Mouse (Mus musculus) cerebral cortex, adult 2 months (tissue): ENCODE measurements around the gene Gm42791.

Experiments used
- WGBS: fragments of 180-500 bp; shearing (Covaris S2); methylation state at CpG from one replicate; pipeline ENCODE4 v1.1.7; 2018; 5-methylcytosine and 5-hydroxymethylcytosine counted together

Gm42791 gene

DNA sequence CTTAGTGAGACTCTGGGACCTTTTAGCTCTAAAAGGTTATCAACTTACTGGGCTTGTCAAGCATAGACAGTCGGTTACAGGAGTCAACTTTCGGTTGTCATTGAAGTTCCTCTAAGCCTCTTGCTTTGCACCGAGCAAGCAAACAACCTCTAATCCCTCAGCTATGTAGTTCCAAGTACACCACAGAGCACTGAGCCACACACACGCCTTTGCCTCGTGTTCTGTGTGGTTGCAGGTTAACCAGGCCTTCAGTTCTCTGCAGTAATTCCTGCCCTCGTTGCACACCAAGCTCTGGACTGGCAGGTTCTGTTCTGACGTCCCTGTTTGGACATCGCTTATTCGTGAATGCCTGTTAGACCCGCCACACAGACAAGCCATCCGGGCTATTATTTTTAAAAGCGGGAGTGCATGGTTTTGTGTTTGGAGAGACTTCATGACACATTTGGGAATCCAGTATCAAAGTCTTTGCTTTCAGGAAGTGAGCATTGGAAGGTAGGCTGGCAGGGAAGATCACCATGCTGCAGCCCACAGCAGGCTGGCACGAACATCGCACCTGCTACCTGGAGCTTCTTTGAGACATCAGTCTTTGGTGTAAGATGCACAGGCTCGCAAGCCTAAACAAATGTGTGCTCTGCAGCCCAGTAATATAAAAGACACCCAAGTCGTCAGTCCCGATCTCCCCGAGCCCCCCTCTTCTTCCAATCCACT is 16.3 kb downstream of the Gm42791 start:
- WGBS: 78% methylated on average over 18 of the region's 18 CpGs

DNA sequence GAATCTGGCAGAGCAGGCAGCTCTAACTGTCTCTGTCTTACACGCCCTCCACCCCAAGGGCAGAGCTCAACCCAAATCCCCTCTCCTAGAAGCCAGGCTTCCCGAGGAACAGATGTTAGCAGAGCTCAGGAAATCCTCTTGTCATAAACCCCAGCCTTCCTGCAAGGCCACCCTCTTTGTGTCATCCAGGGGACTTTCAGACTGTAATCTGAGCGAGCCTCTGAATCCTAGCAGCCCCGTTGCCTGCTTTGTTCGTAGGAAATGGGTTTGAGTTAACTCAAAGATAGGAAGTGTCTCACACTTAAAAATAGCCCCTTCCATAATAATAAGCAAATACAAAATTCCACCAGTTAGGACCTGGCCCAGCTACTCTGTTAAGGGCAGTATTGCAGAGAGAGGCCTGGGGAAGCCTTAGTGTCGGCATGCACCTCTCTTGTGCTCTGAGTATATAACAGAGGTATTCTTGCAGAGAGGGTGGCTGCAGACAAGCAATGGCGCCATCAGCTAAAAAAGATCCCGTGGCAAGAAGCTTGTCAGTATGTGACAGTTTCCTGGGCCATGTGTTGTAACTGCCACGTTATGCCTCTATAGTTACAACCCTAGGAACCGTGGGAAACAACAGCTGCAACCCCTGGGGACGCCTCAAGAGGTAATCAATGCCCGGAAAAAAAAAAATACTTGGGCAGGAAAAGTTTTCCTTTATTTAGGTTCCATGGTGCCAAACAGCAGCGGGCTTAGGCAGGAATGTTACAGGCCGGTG is 17.1 kb downstream of the Gm42791 start:
- 58% methylated on average over 14 of the region's 14 CpGs for WGBS

GRCm38 (mm10) chr5:148976876-148977275 is 18.1 kb downstream of the Gm42791 start:
- WGBS: 94% methylated on average over 8 of the region's 8 CpGs

- 91% methylated on average over 12 of the region's 12 CpGs for WGBS
Measured at GRCm38 (mm10) chr5:148975035-148975434, 19.9 kb downstream of the Gm42791 start.

- WGBS: 19% methylated on average over 6 of the region's 6 CpGs
Measured at GRCm38 (mm10) chr5:148973019-148973668, 21.8 kb downstream of the Gm42791 start.

GRCm38 (mm10) chr5:148972167-148972566 is 22.8 kb downstream of the Gm42791 start:
- 90% methylated on average over 8 of the region's 8 CpGs for WGBS

- 46% methylated on average over 9 of the region's 9 CpGs for WGBS
Measured at GRCm38 (mm10) chr5:148969648-148970047, 25.3 kb downstream of the Gm42791 start.

GRCm38 (mm10) chr5:148968958-148969576 is 25.9 kb downstream of the Gm42791 start:
- 64% methylated on average over 7 of the region's 7 CpGs for WGBS

- WGBS: 76% methylated on average over 5 of the region's 5 CpGs
Measured at GRCm38 (mm10) chr5:148968179-148968578, 26.8 kb downstream of the Gm42791 start.

- 30% methylated on average over 6 of the region's 6 CpGs for WGBS
Measured at GRCm38 (mm10) chr5:148966395-148966794, 28.6 kb downstream of the Gm42791 start.

- 13% methylated on average over 13 of the region's 13 CpGs for WGBS
Measured at GRCm38 (mm10) chr5:148965691-148966333, 29.1 kb downstream of the Gm42791 start.

- 39% methylated on average over 15 of the region's 15 CpGs for WGBS
Measured at GRCm38 (mm10) chr5:148965089-148965591, 29.8 kb downstream of the Gm42791 start.

DNA sequence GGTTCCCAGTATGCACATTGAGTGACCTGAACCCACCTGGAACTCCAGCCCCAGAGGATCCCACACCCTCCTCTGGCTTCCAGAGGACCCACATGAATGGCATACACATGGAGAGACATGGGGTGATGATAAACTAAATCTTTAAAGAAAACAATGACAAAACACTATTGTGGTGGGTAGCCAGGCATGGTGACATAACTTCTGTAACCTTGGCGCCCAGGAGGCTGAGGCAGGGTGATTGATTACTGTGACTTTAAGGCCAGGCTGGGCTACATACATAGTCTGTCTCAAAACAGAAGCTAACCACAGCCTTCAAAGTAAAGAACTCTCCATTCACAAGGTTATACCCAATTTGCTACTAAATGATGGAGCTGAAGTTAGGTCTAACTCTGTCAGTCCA is 30.7 kb downstream of the Gm42791 start:
- 87% methylated on average over 1 of the region's 1 CpGs for WGBS

DNA sequence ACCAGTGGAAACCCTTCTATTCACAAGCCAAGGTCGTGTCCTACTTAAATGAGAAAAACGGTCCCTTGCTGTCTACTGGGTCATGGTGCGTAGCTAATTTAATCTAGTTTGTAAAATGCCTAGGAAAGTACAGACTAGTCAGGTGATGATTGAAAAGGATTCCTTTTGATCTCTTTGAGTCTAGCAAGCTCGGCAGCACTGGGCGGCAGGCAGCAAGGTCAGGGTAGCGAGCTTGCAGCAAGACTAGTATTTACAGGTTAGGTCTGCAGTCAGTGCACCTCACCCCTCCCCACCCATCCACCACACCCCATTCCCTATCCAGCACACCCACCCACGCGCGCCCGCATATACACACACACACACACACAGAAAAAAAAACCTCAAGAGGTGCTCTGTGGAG is 34.7 kb downstream of the Gm42791 start:
- WGBS: 69% methylated on average over 10 of the region's 10 CpGs

DNA sequence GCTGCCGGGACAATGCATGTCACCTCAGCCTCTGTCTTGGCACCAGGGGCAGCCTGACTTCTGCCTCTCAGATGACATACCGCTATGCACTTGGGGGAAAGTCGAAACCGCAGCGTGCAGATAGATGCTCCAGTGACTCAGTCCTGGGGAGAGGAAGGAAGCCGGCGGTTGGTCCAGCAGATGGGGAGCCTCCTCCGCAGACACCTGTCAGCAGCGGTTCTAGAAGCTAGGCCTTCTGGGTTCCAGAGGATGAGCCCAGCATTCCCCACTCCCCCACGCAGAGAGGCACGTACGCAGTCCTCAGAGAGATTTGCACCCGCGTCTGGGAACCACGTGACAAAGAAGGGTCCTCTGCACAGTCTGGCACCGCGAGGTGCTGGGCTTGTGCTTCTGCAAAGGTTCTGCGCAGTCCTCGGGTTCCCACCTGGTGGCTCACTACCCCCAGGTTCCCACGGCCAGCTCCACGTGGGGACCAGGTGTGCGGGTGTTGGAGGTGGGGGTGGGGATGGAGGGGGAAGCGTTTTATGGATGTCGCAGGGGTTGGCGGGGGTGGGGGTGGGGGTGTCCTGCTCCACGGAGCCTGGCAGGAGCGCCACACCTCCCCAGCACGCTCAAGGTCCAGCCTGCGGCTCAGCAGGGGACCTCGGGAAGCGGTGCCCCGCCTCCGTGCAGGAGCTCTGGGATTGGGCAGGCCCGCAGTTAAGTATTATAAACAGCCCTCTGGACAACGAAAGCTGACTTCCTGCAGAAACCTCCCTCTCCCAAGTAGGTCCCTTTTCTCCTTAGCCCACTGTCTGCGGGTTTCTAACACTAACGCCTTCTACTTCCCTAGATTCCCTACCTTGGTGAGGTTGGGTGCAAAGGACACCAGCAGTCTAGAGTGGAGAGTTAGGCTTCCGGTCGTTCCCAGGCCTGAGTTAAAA is 35.6 kb downstream of the Gm42791 start:
- 2% methylated on average over 39 of the region's 39 CpGs for WGBS

DNA sequence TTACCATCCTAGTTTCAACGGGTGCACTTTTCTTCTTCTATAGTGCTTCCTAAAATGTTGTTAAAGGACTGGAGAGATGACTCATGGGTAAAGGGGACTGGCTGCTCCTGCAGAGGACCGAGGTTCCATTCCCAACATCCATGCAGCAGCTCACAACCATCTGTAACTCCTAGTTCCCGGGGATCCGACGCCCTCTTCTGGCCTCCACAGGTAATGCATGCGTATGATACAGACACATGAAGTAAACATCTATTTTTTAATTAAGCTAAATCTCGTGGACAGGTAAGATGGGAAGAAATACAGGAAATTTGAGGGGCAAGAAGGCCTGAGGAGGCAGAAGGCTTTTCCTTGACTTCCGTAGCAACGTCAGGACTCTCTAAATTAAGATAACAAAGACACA is 36.6 kb downstream of the Gm42791 start:
- WGBS: 40% methylated on average over 9 of the region's 9 CpGs

GRCm38 (mm10) chr5:148956898-148957535 is 37.9 kb downstream of the Gm42791 start:
- 53% methylated on average over 9 of the region's 9 CpGs for WGBS

DNA sequence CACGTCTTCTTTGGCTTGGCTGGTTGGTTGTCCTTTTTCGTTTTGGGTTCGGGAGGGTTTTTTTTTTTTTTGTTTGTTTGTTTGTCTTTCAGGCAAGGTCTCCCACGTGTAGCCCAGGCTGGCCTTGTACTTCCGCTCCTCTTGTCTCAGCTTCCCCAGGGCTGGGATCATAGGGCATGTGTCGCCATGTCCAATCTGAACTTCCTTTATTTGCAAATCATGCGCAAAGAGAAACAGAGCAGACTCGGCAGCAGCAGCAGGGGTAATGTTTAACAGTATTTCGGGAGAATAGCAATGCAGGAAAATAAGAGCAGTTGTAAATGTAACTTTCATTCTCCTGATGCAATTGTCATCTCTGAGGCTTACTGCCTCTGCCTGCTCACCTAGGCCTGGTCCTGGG is 38.9 kb downstream of the Gm42791 start:
- WGBS: 84% methylated on average over 9 of the region's 9 CpGs

- 97% methylated on average over 6 of the region's 6 CpGs for WGBS
Measured at GRCm38 (mm10) chr5:148955575-148955974, 39.4 kb downstream of the Gm42791 start.
